Mouse (Mus musculus): ENCODE measurements around the gene Dhx40. TPM values are rescaled to one million over a fixed set of nuclear protein-coding genes. Genes with fewer than 3 reads are reported as not detected.
"Not testable (repeated sequence)": the region's sequence is repeated elsewhere in the genome, so short reads cannot be mapped to it uniquely, and the experiment has no call there.

Gene Dhx40
- polyA plus RNA-seq, 1 experiment from 2014 or later: 16.0 TPM

DNA sequence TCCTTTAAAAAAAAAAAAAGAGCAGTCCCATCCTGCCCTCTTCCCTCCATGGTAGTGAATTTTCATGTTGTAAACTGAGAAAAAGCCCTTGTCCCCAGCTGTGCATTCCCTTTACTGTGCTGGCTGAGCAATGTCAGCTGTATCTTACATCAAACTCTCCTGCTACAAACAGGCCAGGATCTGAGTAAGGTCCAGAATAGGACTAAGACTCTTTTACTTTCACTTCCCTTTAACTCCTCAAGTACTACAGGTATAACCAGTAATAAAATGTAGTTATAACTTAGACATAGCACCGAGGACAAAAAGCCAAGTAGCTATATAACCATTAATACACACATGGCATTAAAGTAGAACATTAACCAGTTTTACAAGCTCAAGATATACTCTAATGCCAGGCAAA is 68.6 kb downstream of the Dhx40 start:
- 0 out of 2 replicates have a peak, but pooled peaks cover 2% of the 10 kb centered on the region for H3K4me1 ChIP-seq (replicated peaks)
- H3K27ac ChIP-seq: no peak overlapping the region
- no peak overlapping the region for H3K9ac ChIP-seq
- ATAC-seq: peak; percentile 85
- H3K4me2 ChIP-seq (replicated peaks): no peak overlapping the region
- H3K9me3 ChIP-seq: no peaks in the 10 kb centered on the region
- no peak overlapping the region for H3K4me3 ChIP-seq (replicated peaks)
- H3K36me3 ChIP-seq: no peaks in the 10 kb centered on the region
- H3K27me3 ChIP-seq (replicated peaks): no peaks in the 10 kb centered on the region
- WGBS: 67% methylated on average over 1 of the region's 1 CpGs

- ATAC-seq; H3K9me3 ChIP-seq; H3K27ac ChIP-seq; H3K36me3 ChIP-seq; H3K27me3 ChIP-seq (replicated peaks); H3K9ac ChIP-seq; H3K4me2 ChIP-seq (replicated peaks); H3K4me3 ChIP-seq (replicated peaks); H3K4me1 ChIP-seq (replicated peaks): not testable (repeated sequence)
- WGBS: 83% methylated on average over 1 of the region's 1 CpGs
Measured at GRCm38 (mm10) chr11:86738308-86738707, 69.2 kb downstream of the Dhx40 start.

- no peak overlapping the region for H3K4me2 ChIP-seq (replicated peaks)
- peak; percentile 80 for ATAC-seq
- H3K4me1 ChIP-seq (replicated peaks): 0 out of 2 replicates have a peak, but pooled peaks cover 2% of the 10 kb centered on the region
- no peak overlapping the region for H3K4me3 ChIP-seq (replicated peaks)
- no peaks in the 10 kb centered on the region for H3K36me3 ChIP-seq
- H3K27me3 ChIP-seq (replicated peaks): no peaks in the 10 kb centered on the region
- 53% methylated on average over 8 of the region's 8 CpGs for WGBS
- no peaks in the 10 kb centered on the region for H3K9me3 ChIP-seq
- H3K9ac ChIP-seq: no peak overlapping the region
- no peak overlapping the region for H3K27ac ChIP-seq
Measured at GRCm38 (mm10) chr11:86737301-86738000, 70.1 kb downstream of the Dhx40 start.

DNA sequence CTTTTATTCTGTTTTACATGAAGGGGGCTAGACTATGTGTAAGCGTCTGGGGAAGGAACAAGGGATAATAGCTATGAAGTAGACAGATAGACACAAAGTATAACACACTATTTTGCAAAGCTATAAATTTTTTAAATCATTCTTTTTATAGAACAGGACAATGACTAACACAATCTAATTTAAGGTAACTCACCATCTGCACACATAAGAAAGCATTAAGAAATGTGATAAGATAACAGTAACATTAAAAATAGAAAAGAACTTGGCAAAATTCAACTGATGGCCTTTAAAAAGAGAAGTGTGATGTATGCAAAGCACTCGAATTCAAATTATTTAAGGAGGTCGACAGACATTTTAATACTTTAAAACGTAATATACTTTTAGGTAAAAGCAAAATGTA is 72.6 kb downstream of the Dhx40 start:
- ATAC-seq: no peak
- H3K4me2 ChIP-seq (replicated peaks): no peak overlapping the region
- no peaks in the 10 kb centered on the region for H3K9me3 ChIP-seq
- H3K4me1 ChIP-seq (replicated peaks): 0 out of 2 replicates have a peak, but pooled peaks cover 2% of the 10 kb centered on the region
- no peak overlapping the region for H3K4me3 ChIP-seq (replicated peaks)
- H3K27ac ChIP-seq: no peak overlapping the region
- 90% methylated on average over 4 of the region's 4 CpGs for WGBS
- no peak overlapping the region for H3K9ac ChIP-seq
- H3K36me3 ChIP-seq: peaks cover 9% of the 10 kb centered on the region; the same call in 1 of the 2 replicates
- H3K27me3 ChIP-seq (replicated peaks): no peaks in the 10 kb centered on the region

GRCm38 (mm10) chr11:86734241-86734939 is 73.2 kb downstream of the Dhx40 start:
- H3K4me1 ChIP-seq (replicated peaks): 0 out of 2 replicates have a peak, but pooled peaks cover 2% of the 10 kb centered on the region
- H3K36me3 ChIP-seq: peaks cover 9% of the 10 kb centered on the region; the same call in 1 of the 2 replicates
- WGBS: 76% methylated on average over 10 of the region's 10 CpGs
- H3K9me3 ChIP-seq: no peaks in the 10 kb centered on the region
- H3K9ac ChIP-seq: no peak overlapping the region
- no peaks in the 10 kb centered on the region for H3K27me3 ChIP-seq (replicated peaks)
- no peak overlapping the region for H3K4me3 ChIP-seq (replicated peaks)
- no peak for ATAC-seq
- no peak overlapping the region for H3K4me2 ChIP-seq (replicated peaks)
- no peak overlapping the region for H3K27ac ChIP-seq

DNA sequence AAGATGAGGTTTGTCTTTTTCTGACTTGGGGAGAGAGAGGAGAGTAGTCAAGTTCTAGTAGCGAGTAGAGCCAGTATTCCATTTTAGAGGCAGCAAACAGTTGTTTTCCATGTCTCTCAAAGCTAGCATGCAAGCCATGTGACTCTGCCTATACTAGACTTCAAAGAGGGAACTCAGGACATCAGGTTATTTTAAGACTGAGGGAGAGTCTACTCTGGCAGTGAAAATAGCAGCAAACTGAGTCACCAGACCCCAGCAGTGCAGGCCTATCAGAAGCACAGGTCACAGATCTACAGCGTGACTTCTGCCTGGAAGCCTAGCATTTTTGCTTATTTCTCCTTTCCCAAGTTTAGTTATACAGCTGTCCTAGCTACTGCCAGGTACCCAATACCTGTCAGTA is 76.1 kb downstream of the Dhx40 start:
- peaks cover 12% of the 10 kb centered on the region for H3K36me3 ChIP-seq
- H3K4me3 ChIP-seq (replicated peaks): no peak overlapping the region

DNA sequence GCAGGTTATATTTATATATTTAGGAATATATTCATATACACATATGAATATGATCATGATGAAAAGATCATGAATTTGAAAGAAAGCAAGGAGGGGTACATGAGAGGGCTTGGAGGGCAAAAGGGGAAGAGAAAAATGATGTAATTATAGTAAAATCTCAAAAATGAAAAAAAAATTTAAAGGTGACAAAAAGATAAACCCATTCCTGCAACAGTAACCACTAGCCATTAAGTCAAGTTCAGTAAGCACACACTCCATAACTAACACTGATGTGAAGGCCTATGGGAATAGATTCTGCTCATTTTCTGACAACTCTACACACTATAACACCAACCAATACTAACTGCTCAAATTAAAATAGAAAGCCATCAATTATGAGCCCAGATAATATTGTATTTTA is 81.9 kb downstream of the Dhx40 start:
- H3K27me3 ChIP-seq (replicated peaks): no peaks in the 10 kb centered on the region
- no peak for ATAC-seq
- no peak overlapping the region for H3K4me3 ChIP-seq (replicated peaks)
- no peaks in the 10 kb centered on the region for H3K4me1 ChIP-seq (replicated peaks)
- H3K9me3 ChIP-seq: no peaks in the 10 kb centered on the region
- H3K36me3 ChIP-seq: peaks cover 14% of the 10 kb centered on the region
- no peak overlapping the region for H3K27ac ChIP-seq
- no peak overlapping the region for H3K4me2 ChIP-seq (replicated peaks)
- H3K9ac ChIP-seq: no peak overlapping the region

More for the DNA sequence above, 76.1 kb downstream of the Dhx40 start:
- Histone ChIP-seq H3K27ac (no peak overlapping the region), H3K9me3 (no peaks in the 10 kb centered on the region), H3K4me2 (replicated peaks) (no peak overlapping the region), H3K4me1 (replicated peaks) (0 out of 2 replicates have a peak, but pooled peaks cover 2% of the 10 kb centered on the region), H3K27me3 (replicated peaks) (no peaks in the 10 kb centered on the region), H3K9ac (no peak overlapping the region)
- 95% methylated on average over 2 of the region's 2 CpGs for WGBS
- ATAC-seq: no peak

GRCm38 (mm10) chr11:86724982-86725381 is 82.6 kb downstream of the Dhx40 start:
- Histone ChIP-seq H3K4me2 (replicated peaks) (no peak overlapping the region), H3K4me3 (replicated peaks) (no peak overlapping the region), H3K4me1 (replicated peaks) (no peaks in the 10 kb centered on the region), H3K36me3 (peaks cover 19% of the 10 kb centered on the region), H3K9ac (no peak overlapping the region), H3K27ac (no peak overlapping the region), H3K9me3 (no peaks in the 10 kb centered on the region), H3K27me3 (replicated peaks) (no peaks in the 10 kb centered on the region)
- WGBS: 88% methylated on average over 7 of the region's 7 CpGs
- no peak for ATAC-seq

GRCm38 (mm10) chr11:86724004-86724403 is 83.5 kb downstream of the Dhx40 start:
- no peak for ATAC-seq
- H3K9ac ChIP-seq: no peak overlapping the region
- H3K4me1 ChIP-seq (replicated peaks): no peaks in the 10 kb centered on the region
- no peak overlapping the region for H3K4me2 ChIP-seq (replicated peaks)
- no peak overlapping the region for H3K4me3 ChIP-seq (replicated peaks)
- H3K9me3 ChIP-seq: no peaks in the 10 kb centered on the region
- H3K36me3 ChIP-seq: peaks cover 21% of the 10 kb centered on the region
- 90% methylated on average over 3 of the region's 3 CpGs for WGBS
- no peaks in the 10 kb centered on the region for H3K27me3 ChIP-seq (replicated peaks)
- H3K27ac ChIP-seq: no peak overlapping the region

GRCm38 (mm10) chr11:86719390-86719789 is 88.2 kb downstream of the Dhx40 start:
- Histone ChIP-seq H3K4me1 (replicated peaks) (no peaks in the 10 kb centered on the region), H3K9ac (no peak overlapping the region), H3K4me2 (replicated peaks) (no peak overlapping the region), H3K27ac (no peak overlapping the region), H3K4me3 (replicated peaks) (no peak overlapping the region), H3K27me3 (replicated peaks) (no peaks in the 10 kb centered on the region), H3K36me3 (peaks cover 15% of the 10 kb centered on the region), H3K9me3 (no peaks in the 10 kb centered on the region)
- WGBS: 88% methylated on average over 8 of the region's 8 CpGs
- no peak for ATAC-seq
